Mouse (Mus musculus): ENCODE results near the gene Spint3.

Spint3 gene

DNA sequence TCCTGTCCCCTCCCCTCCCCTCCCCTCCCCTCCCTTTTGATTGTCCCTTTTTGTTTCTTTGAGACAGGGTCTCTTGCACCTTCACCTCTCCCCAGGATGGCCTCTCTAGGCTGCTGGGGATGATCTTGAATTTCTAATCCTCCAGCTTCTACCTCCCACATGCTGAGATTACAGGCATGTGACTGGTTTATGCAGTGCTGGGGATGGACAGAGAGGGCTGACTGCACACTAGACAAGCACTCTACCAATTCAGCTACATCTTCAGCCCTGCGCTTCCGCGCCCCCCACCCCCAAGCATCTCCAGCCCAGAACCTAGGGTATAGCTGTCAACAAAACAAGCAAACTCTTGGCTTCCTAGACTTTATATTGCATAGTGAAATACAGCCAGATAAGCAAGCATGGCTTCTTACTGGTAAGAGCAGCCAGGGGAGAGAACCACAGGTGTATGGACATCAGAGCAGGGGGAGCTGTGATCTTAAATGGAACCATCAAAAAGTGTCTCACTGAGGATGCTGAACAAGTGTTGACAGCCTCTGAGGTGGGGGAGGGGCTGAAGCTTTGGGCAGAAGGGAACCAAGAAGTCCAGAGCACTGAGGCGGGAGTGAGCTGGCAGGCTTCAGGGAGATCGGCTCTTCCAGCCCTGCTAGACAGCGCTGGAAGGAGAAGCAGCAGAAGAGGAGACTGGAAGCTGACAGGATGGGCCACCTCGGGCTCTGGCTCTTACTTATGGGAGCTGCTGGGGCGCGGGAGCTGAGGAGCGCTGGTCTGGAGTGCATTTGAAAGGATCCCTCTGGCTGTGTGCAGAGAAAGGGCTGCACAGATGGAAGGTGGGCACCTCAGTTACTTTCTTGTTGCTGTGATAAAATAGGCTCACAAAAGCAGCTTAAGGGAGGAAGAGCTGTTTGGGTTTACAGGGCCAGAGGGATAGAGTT is 23.0 kb downstream of the Spint3 start:
- no peak for DNase-seq (ENCODE audit: low spot score)

DNA sequence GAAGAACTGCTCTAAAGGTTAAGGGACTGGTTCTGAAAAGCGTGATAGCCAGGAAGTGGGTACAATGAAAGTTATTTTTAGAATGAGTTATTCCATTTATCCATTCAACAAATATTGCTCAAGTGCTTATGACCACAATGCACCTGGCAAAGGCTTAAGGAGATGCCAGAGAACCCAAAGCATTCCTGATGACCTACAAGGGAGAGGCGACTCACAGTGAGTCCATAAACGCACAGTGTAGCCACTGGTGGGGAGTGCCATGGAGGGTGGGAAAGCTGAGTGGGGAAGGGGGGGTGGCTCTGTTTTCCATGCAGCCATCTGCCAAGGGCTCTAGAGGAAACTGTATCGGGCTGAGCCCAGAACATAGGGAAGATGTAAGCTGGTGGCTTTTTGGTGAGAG is 23.9 kb downstream of the Spint3 start:
- DNase-seq (ENCODE audit: low spot score) = no peak

DNA sequence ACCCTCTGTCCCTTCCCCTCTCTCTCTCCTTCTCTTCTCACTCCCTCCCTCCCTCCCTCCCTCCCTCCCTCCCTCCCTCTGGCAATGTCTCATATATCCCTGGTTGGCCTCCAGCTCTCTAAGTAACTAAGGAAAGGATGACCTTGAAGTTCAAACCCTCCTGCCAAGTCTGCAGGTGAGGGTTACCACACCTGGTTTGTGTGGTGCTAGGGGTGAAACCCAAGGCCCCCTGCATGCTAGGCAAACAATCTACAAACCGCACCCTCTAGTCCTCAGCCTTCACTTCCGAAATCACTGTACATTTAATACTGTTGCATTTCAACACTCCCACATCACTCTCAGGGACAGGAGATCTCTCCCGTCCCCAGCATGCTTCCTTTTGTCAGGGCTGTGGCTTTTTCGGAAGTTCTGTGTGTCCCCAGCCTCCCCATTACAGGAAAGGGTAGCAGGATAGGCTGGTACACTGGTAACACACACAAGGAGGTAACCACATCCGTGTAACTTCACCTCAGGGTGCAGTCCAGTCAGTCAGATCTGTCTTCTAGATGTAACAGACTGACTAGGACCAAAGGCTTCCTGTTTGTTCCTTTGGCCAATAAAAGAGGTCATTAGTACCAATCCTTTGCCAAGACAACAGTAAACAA is 28.7 kb downstream of the Spint3 start:
- DNase-seq (ENCODE audit: low spot score) = peak; percentile 43

DNA sequence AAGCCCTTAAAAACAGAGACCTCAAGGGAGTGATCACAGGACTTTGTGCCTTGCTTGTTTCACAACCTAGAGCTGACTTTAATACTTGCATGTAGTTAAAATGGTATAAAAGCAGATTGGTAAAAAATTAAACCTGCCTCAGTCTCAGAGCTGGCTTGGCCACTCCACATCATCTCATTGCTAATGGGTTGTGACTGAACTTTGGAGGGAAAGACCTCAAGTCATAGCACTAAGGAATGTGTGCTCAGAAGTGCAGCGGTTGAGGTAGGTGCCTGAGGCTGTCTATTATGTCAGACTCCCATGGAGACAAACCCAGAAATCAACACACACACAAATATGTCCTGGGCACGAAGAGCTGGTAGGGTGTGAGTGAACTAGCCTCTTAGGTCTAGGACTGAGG is 29.5 kb downstream of the Spint3 start:
- no peak for DNase-seq (ENCODE audit: low spot score)

DNA sequence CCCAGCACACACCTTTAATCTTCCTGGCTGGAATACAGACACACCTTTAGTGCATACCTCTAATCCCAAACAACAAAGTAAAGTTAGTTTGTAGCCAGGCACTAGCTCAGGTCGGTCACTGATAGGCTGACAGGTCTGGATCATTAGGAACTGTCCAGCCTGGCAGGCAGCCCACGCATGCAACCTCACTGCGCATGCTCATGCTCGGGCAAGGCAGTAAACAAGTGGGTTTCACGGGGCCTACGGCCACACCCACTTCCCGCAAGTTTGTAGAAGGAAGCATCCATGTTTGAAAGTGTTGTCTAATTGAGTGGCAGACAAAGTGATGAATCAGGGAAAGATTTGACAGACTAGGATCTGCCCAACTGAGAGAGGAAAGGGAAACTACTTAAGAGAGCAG is 30.7 kb downstream of the Spint3 start:
- no peak for DNase-seq (ENCODE audit: low spot score)

DNA sequence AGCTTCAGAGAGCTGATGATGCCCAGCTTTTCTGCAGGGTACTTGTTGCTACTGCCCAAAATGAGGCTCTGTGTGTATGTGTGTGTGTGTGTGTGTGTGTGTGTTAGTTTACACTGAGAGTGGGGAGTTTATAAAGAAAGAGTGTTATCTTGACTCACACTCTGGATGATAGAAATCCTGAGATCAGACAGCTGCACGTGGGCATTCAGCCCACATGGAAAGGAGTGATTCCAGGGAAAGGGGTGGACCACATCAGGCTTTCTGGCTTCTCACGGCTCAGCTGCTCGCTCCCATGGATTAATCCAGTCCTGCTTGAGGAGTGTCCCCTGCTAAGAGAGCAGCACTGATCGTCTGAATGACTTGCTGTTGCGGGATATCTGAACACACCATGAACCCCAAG is 31.1 kb downstream of the Spint3 start:
- no peak for DNase-seq (ENCODE audit: low spot score)

DNA sequence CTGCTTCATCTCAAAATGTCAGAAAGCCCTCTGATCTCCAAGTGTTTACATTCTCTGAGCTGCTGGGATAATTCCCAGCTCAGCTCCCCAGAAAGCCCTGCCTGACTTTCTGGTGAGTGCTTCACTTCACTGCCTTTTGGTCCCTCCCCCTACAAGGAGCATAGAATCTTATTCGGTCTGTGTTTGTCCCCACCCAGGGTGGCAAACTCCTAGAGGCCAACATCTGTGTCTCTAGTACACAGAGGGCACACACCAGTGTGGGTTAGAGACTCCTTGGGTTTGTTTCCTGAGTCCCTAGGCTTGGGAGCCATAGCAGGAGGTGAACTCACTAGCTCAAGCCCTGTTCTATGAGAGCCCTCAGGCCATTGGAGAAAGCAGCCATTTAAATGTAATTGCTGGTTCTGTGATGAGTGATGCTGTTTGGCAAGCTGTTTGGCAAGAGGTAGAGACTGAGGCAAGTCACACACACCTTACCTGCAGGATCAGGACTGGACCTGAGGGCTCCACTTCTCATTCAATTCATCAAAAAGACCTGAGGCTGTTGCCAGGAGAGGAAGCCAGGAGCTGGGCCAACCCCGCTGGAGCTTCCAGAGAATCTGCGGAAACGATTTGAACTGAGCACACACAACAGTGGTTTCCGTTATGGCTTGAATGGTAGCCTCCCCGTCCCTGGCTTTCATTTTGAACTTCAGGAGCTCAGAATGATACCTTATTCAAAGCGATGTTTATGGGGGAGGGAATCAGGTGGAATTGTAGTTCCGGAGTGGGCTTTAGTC is 32.4 kb downstream of the Spint3 start:
- DNase-seq (ENCODE audit: low spot score) = no peak

DNA sequence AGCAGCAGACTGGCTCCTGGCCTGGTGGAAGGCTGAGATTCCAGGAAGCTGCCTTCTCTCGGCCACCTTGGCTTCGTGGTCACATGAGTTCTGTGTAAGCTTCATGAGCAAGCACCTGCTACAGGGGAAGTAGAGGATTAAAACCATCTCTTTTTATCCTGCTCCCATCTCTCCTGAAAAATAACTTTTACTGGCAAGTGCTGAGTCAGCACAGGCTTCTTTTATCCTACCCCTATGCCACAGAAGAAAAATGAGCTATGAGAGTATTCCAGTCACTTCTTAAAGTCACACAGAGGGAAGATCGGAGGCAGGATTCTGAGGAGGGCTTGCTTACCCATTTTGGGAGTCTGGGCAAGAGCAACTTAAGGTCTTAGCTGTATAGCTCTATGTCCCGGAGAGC is 36.3 kb downstream of the Spint3 start:
- no peak for DNase-seq (ENCODE audit: low spot score)

DNA sequence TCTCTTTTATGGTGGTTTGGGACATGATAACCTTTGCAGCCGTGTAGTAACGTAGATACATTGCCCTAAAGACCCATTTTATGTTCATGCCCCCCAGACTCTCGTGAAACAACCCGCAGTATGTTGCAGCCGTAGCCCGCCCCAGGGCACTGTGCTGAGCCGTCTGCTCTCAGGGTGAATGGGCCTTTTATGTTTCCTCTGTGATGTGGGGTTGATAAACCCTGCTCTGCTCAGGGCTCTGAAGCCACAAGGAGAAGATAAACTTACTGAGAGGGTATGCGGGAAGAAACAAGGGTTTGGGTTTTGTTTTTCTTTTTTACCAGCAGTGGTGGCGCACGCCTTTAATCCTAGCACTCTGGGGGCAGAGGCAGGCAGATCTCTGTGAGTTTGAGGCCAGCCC is 38.9 kb downstream of the Spint3 start:
- peak; percentile 52 for DNase-seq (ENCODE audit: low spot score)

DNA sequence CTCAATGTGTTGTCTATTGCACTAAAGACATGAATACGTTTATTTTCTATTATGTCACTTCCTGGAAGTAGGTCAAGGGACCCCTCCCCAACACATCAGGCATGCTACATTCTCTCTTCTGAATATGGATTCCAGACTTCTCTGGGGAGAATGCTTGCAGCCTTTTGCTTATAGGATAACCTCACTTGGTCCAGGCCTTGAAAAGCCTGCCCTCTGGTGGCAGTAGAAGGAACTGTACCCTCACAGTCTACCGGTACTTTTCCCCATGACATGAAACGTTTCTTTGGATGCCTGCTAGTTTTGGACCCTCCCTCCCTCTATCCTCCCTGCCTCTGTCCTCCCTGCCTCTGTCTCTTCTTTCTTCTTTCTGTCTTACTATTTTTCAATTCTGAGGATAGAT is 42.1 kb downstream of the Spint3 start:
- DNase-seq (ENCODE audit: low spot score) = peak; percentile 72

DNA sequence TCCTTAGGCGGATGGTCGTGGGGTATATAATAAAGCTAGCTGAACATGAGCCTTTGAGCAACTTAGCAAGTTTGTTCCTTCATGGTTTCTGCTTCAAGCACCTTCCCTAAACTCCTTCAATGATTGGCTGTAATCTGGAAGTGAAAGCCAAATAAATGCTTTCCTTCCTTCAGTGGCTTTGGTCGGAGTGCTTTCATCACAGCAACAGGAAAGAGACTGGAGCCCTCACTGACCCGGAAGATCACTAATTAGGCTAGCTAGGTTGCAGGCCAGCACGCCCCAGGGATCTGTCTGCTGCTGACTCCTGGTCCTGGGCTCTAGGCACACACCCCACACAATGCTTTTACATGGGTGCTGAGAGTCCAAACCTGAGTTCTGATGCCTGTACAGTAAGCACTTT is 44.7 kb downstream of the Spint3 start:
- no peak for DNase-seq (ENCODE audit: low spot score)

DNA sequence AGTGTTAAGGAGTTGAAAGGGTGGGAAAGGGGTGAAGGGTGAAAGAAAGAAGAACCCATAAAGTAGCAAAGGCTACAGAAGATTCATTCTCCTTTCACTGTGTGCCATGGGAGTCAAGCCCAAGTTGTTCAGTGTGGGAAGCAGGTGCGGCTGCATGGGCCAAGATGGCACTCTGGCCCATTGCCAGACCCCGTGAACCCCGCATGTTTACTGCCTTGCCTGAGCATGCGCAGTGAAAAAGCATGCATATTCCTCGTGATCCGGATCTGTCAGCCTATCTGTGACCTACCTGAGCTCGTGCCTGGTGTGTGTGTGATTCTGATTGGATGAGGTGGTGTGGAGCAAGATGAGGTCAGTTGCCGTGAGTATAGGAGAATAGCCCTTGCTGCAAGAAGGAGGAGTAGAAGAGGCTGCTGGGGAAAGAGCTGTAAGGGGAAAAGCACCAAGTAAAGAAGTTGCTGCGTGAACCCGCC is 49.9 kb downstream of the Spint3 start:
- no peak for DNase-seq (ENCODE audit: low spot score)

DNA sequence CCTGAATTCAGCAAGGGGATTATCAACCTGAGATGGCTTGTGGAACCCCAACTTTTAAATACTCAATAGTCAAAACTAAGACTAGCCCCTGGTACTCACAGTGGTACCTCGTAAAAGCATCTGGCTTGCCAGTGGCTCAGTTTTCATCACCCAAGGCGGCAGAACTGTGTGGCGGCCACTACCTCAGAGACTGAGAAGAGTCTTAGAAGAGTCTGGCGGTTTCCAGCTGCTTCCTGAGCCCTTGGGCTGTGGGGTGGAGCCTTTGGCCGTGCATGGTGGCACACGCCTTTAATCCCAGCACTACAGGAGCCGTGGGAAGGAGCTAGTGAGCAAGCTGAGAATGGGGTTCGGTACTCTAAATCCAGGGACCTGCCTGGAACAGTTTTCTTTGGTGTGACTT is 51.0 kb downstream of the Spint3 start:
- DNase-seq (ENCODE audit: low spot score) = peak; percentile 38

DNA sequence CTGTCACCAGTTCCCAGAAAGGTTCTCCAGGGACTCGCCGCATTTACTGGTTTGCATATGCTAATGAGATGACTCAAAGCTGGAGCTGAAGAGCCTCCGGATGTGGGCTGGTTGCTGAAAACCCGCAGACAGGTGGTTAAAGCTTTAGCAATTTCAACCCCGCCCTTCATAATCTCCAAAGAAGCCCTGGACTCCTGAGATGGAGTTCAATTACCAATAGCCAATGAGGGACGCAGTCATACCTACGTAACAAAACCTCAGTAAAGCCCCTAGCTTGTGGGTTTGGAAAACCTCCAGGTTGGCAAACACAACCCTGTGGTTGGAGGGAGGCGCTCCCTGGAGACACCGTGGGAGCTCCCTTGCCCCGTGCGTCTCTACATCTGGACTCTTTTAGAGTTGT is 51.4 kb downstream of the Spint3 start:
- peak; percentile 88 for DNase-seq (ENCODE audit: low spot score)

DNA sequence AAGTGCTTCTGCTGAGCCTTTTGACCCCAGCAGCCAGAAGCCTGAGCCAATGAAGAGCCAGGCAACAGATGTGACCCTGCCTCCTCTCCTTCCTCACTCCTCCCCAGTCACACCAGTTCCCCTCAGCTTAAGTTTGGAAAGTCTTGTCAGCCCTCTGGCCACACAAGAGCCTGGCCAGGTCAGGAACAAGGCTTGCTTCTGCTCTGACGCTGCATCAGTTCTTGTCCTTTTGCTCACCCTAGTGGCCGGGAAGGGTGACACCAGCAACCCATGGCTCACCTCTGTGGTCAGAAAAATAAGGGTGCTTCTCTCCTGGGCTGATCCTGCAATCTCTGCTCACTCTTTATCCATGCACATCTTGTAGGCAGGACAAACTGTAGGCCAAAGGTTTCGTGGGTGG is 52.5 kb downstream of the Spint3 start:
- peak; percentile 11 for DNase-seq (ENCODE audit: low spot score)

Measured in T-cell, adult 2 months (primary cell).